Comparison of ENCODE assay signal across 23 mouse cellular contexts in the genomic region with DNA sequence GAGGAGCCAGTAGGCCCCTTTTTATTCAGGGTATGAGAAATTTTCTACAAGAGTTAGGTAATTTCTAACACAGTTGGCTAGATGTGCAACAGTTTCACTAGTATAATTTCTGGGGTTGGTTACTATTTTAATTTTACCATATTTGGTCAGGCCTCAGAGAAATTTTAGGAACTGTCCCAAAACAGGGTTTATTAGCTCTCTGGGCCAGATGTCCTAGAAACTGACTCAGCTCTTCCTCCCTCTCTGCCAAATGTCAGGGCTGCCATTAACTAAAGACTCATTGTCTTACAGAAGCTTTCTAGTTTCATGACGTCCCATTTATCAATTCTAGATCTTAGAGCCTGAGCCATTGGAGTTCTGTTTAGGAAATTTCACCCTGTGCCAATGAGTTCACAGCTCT.
DNase-seq lines count a peak whose midpoint lies in the region; ATAC-seq and TF ChIP-seq lines count a peak whose summit lies in the region.
"Had no signal": no experiment of that assay in that cellular context is flagged by ENCODE, and none has a peak within 500 bp of the region (broad histone marks: within the 10 kb centered on the region; RNA-seq: fewer than 3 reads in every experiment).

No protein-coding gene starts in this region.

- H3K4me3 ChIP-seq in layer of hippocampus, adult 2 months, result no peak overlapping the region
- H3K4me3 ChIP-seq in hindbrain, embryonic 14.5 days (replicated peaks; ENCODE audit: low read length), result no peak overlapping the region
- H3K4me3 ChIP-seq: forebrain, embryonic 15.5 days; heart, embryonic 15.5 days; myocyte; neural tube, embryonic 13.5 days had no signal

- H3K27ac ChIP-seq in layer of hippocampus, adult 2 months, result no peak overlapping the region
- H3K27ac ChIP-seq in hindbrain, embryonic 14.5 days, result no peak overlapping the region
- H3K27ac ChIP-seq: forebrain, embryonic 15.5 days; heart, embryonic 15.5 days; kidney, postnatal 0 days; neural tube, embryonic 13.5 days had no signal

- no peaks in the 10 kb centered on the region for H3K9me3 ChIP-seq in hindbrain, embryonic 14.5 days (ENCODE audit: control insufficient read depth, low read length)
- H3K9me3 ChIP-seq: forebrain, embryonic 15.5 days; heart, embryonic 15.5 days; neural tube, embryonic 13.5 days had no signal

- H3K4me1 ChIP-seq in hindbrain, embryonic 14.5 days (replicated peaks; ENCODE audit: control insufficient read depth, insufficient read depth, low read length), result no peaks in the 10 kb centered on the region
- H3K4me1 ChIP-seq: forebrain, embryonic 15.5 days; heart, embryonic 15.5 days; neural tube, embryonic 13.5 days had no signal

- peak; percentile 35 to 82 for DNase-seq in adrenal gland, adult (ENCODE audit: inconsistent age in 2 of 2, low spot score in 1 of 2)
- no peak for DNase-seq in adrenal gland, postnatal 4 days (ENCODE audit: low spot score in 2 of 2)
- DNase-seq in layer of hippocampus, adult 2 months (ENCODE audit: low spot score in 2 of 2), result peak; percentile 1 to 11
- DNase-seq in layer of hippocampus, adult 11-12 months (ENCODE audit: low spot score), result no peak
- peak; percentile 15 for DNase-seq in adrenal gland, postnatal 25 days
- peak; percentile 23 for DNase-seq in layer of hippocampus, adult 9-11 months
- no peak for DNase-seq in kidney, adult 18-20 months
- no peak for DNase-seq in hindbrain, embryonic 14.5 days (ENCODE audit: low spot score)
- DNase-seq: cerebellum, adult 8-10 months; cerebellum, postnatal 36 days; kidney, adult 11 months; lung, postnatal 4 days; retina, postnatal 1 day; thymus, postnatal 14 days had no signal

- no peak for ATAC-seq in hindbrain, embryonic 14.5 days (ENCODE audit: low FRiP score)
- ATAC-seq: CD4-positive, CD25-positive, alpha-beta regulatory T cell, adult 4 months; forebrain, embryonic 15.5 days; hindbrain, embryonic 16.5 days; midbrain, embryonic 16.5 days; Patski had no signal

- no peak overlapping the region for H3K4me2 ChIP-seq in hindbrain, embryonic 14.5 days (replicated peaks)
- H3K4me2 ChIP-seq: forebrain, embryonic 15.5 days; heart, embryonic 15.5 days; neural tube, embryonic 13.5 days had no signal

- H3K9ac ChIP-seq in hindbrain, embryonic 14.5 days, result no peak overlapping the region
- H3K9ac ChIP-seq: forebrain, embryonic 15.5 days; heart, embryonic 15.5 days; neural tube, embryonic 13.5 days had no signal

- WGBS in hindbrain, embryonic 14.5 days, result 71% methylated on average over 1 of the region's 1 CpGs

- H3K36me3 ChIP-seq in hindbrain, embryonic 14.5 days (replicated peaks; ENCODE audit: control insufficient read depth, insufficient read depth), result no peaks in the 10 kb centered on the region
- H3K36me3 ChIP-seq: forebrain, embryonic 15.5 days; heart, embryonic 15.5 days; neural tube, embryonic 13.5 days had no signal

- no peaks in the 10 kb centered on the region for H3K27me3 ChIP-seq in hindbrain, embryonic 14.5 days (ENCODE audit: control insufficient read depth, insufficient read depth, low read length)
- H3K27me3 ChIP-seq: forebrain, embryonic 15.5 days; heart, embryonic 15.5 days; neural tube, embryonic 13.5 days; Patski had no signal

- TF ChIP-seq CTCF in layer of hippocampus, adult 2 months (conservative IDR thresholded peaks at IDR 0.05), result no peak

Comparison
In these comparisons a context has a peak if more than half of its experiments do, and no peak if none do; other contexts are left out.
1. DNase-seq: peak in adrenal gland, adult (2 of 2), layer of hippocampus, adult 2 months (2 of 2), adrenal gland, postnatal 25 days (single experiment) and layer of hippocampus, adult 9-11 months (single experiment); none in adrenal gland, postnatal 4 days (0 of 2), layer of hippocampus, adult 11-12 months (single experiment), kidney, adult 18-20 months (single experiment) and hindbrain, embryonic 14.5 days (single experiment).